Mouse (Mus musculus) heart, adult 2 months (tissue): ENCODE results near the gene Eif2b5.

Experiments
- CTCF ChIP-seq: fragments of 200-600 bp; IDR thresholded peaks from 2 replicates; pipeline ENCODE4 v1.8.1; 2022; ENCODE audit warnings: antibody characterized with exemption, mild to moderate bottlenecking, moderate library complexity
- POLR2A ChIP-seq: fragments of 200-500 bp; IDR thresholded peaks from 2 replicates; pipeline ENCODE4 v1.6.1; 2011; ENCODE audit warnings: mild to moderate bottlenecking, low read depth, low read length, control low read depth; ENCODE audit not compliant: insufficient read depth

- no peak for TF ChIP-seq POLR2A
- TF ChIP-seq CTCF = no peak
Observed at GRCm38 (mm10) chr16:20523886-20524285, 25.3 kb downstream of the Eif2b5 start.
